Mouse (Mus musculus): ENCODE measurements around the gene Kmt2c.
A peak's percentile ranks its signal among the peaks of the same experiment; 100 is the strongest.

Gene Kmt2c

DNA sequence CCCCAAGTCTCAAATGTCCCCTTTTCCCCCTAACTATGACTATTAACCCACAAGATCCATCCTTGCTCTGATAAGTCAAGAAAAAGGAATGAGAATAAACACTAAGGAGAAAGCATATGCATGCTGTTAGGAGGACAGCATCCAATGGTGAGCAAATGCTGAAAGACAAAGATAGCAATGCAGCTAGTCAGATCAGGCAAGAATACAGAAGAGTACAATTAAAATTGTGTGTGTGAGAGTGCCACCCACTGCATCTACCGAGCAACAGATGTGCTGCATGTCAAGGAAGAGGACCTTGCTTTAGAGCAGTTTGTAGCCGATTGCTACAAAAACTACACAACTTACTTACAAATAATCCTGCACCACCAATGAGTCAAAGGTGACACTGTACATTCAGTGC, 145.1 kb downstream of the Kmt2c start:
- DNase-seq = no peak

DNA sequence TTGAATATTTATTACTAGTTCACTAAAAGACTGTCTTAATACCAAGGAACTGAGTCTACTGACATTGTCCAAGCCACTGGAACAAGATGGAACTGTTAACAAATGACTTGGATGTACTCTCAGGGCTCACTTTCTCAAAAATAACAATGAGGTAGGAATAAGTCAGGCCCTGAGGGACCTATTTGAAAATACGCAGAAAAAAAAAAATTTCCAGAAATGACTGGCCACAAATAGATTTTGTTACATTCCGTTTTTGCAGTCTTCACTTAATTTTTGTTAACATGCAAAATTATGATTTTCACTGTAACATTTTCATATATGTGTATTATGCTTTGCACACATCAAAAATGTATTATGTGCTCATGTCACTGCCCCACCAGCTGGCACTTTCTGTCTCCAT, 167.3 kb downstream of the Kmt2c start:
- no peak for DNase-seq

DNA sequence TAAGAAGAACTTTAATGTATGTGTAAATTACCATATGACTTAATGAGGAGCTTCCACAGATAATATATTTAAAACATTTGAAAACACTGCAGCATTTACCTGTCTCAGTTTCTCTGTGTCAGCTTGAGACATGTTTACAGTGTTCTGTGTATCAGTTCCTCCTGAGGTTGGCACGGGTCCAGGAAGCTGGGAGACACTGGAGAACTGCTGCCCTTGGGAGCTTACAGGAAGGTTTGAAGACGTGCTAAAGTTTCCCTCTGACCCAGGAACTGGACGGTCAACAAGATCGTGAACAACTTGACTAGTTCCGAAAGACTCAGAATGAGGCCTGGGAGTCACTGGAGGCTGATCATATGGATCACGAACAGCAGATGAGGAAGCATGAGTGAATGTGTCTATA, 184.7 kb downstream of the Kmt2c start:
- no peak for DNase-seq

DNA sequence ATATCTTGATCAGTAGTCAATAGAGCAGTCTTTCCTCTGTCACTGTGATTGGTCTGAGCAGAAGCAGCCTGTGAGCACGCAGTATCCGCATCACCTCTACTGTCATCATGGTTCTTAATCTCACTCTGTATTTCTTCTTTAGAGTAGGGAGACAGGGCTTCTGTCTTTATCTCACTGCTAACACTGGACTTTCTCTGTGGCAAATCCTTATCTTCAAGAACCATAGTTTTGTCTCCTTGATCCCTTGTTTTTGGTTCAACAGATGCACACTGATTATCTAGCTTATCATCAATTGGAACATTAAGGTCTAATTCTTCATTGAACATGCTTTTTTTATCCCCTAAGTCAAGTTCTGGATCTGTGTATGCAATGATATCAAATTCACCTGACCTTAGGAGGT, 188.4 kb downstream of the Kmt2c start:
- DNase-seq = no peak

DNA sequence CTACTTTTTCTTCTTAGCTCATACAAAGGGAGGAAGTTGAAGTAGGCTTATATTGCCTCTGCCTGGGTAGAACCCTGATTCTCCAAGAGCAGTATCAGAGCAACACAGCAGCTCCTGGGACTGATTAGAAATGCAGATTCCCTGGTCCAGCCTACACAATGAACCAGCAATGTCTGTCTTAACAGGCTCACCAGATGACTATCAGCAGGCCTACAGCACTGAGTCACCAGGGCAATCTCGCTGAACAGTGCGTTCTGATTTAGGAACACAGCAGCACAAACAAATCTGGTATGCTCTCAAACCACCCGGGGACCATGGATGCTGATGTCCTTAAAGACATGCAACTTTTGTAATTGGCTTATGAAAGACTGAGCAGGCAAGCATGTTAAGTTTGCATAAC, 201.8 kb downstream of the Kmt2c start:
- DNase-seq = no peak

DNA sequence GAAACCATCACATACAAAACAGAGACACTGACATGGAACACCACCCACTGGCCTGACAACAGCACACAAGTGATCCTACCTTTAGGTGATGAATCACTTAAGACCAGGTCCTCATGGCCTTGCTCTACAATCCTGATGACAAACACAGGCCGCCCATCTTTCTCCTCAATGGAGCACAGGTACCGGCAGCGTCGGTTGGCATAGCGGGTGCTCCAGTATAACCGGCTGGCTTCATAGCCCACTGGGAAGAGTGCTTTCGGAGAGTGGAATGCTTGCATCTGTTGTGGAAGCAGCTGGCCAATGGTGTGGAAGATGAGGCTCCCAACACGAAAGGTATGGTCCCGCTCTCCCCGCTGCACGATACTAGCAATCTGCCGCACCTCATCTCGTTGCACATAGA, 214.6 kb downstream of the Kmt2c start:
- no peak for DNase-seq

DNA sequence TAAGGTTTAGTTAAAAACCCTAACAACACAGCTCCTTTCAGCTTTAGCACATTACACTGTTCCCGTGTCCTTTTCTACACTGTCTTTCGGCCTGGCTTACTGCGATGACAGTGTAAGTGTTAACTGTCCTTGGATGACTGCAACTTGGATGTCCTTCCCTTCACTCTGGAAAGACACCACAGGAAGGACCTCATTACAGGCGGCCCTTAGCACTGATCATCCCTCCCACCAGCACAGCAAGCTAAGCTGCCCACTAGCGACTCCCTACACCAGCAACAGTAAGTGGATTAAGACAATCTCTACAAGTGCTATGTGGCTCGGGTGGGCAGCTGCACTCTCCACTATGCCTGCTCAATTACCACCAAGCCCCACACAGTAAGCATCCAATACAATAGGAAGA, 222.2 kb downstream of the Kmt2c start:
- DNase-seq = no peak

DNA sequence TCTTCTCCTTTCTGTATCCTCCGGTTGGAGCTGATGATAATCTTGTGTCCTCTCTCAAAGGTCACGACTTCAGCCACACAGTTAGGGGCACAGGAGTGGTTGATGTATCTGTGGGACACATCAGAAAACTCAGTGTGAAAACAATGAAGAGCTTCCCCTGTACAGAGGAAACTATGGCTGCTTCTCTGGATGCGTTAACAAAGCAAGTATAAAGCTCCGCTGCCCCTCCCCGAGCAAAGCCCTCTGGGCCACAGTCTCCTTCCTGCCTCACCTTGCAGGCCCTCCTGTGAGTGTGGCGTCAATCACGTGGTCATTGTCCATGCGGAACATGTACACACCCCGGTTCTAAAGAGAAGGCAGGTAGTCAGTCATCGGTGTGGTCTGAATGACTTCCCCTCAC, 223.0 kb downstream of the Kmt2c start:
- no peak for DNase-seq

DNA sequence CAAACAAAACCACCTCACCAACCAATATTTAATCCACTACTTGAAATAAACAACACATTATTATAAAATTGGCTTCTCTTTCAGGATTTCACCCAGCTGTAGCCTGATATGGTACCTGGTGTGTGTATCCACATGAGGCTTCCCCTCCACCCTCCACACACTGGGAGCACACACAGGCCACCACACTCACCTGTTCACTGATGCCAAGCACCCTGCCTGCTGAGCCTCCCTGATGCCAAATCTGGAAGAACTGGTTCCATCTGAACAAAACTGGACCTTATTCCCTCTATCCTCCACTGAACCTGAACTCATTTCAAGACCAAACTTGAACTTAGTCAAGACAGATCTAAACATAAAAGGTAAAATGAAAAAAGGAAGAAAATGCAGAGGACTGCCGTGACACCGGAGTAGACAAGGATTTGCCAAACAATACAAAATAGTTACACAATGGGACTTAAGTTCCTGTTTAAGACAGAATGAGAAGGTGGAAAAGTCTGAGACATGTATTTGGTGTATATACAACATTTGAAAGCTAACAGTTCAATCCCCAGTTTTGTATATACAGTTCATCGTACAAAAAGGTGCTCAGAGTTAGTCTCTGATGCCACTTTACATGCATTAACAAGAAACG, 230.2 kb downstream of the Kmt2c start:
- DNase-seq = peak; percentile 45

DNA sequence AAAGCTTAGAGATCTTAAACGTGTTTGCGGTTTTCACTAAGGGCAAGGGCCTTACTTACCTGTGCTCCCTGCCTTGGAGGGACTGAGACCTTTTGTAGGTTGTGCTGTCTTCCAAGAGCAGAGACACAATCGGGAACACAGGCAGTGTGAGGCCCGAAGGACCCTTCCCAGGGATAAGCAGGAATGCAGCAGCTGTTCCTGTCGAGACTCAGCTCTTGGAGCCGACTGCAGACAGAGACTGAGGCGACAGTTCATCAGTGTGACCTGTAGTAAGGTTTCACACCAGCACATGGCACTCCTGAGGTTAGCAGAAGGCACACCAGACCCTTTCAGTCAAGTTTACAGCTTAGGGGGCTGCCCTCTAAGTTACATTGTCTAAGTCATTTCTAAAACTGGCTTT, 236.3 kb downstream of the Kmt2c start:
- DNase-seq = no peak

DNA sequence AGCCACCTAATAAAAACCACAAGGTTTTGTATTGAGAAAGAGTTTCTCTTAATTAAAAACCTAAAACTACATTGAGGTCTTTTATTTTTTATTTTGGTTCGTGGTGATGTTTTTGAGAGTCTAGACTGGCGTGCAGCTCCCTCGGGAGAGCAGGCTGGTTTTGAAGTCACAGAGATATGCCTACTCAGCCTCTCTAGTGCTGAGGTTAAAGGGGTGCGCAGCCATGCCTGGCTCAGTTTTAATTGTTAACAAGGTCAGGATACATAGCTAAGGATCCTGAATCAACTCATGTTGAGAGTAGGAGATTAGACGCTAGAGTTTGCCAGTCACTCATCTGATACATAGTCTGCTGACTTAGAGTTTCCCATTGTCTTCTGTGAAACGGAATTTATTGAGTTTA, 237.1 kb downstream of the Kmt2c start:
- peak; percentile 49 for DNase-seq

DNA sequence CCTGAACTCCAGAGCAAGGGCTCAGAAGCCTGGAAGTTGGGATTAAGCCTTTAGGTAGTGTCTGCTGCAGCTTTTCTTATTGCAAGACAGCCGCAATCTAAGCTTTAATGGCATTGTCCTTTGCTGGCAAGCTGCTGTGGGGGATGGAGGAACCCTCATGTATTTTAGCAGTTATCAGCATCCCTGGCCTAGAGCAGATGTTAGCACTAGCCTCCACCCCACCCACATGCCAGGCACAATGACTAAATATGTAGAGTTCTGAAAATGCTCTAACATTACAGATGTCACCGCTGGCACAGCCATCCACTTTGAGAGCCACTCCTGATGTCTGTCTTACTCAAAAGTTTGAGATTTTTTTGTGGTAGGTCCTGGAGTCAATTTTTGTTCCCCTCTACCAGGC, 241.9 kb downstream of the Kmt2c start:
- no peak for DNase-seq

DNA sequence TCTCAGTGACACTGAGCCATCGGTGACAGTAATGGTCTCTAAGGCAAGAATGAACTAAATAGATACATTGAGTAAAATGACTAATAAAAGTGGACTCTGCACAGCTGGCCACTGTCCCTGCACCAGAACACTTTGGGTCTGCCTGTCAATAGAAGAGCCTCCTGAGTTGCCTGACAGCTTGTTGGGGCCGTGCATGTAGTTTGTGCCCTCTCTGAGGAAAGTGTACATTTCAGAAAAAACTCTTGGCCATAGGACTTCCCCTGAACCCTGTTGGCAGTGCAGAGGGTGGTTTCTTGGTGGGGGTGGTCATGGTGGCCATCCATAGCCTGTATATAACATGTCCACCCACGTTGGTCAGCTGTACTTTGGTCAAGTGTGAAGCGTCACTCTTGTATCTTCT, 244.1 kb downstream of the Kmt2c start:
- DNase-seq = no peak

DNA sequence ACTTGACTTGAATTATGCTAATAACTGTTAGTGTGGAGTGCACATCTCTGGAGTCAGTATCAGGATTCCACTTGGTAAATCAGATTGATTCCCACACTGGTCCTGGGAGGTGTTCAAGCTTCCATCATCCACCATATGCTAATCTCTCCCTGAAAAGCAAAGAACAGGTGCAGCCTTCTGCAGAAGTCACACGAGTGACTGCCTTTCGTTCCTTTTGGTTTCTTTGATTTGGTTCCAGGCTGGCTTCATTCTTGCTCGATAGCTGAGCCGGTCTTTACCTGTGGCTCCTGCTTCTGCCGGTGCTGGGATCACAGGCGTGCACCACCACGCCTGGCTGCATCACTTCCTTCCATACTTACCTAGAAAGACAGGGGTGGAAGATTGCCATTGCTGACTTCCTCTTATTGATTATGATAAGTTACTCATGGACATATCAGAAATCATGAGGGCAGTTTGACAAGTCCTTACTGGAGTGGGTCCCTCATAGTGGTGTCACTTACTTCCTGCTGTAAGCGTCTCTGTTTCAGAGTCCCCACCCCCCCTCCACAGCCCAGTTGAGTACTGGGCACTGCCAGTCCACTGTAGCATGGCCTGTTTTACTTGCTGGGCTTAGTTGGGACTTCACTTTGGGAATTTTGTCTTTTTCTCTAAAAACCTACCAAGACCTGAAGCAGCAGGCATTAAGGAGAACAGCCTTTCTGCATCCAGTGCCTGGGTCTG, 245.6 kb downstream of the Kmt2c start:
- no peak for DNase-seq

DNA sequence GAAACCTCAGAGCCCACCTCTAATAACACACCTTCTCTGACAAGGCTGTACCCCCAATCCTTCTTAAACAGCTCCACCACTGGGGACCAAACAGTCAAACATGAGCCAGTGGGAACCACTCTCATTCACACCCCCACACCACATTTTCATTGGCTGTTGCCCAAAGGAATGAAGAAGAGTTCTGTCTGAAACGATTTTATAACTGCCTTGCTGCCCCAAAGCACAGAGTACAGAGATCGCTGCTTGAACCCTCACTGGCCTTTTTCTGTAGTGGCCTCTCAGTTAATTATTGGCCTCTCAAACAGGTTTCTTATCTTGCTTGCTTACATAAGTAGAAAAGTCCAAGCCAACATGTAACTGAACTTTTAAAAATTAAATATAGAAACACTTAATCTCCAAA, 246.2 kb downstream of the Kmt2c start:
- DNase-seq = peak; percentile 85

DNA sequence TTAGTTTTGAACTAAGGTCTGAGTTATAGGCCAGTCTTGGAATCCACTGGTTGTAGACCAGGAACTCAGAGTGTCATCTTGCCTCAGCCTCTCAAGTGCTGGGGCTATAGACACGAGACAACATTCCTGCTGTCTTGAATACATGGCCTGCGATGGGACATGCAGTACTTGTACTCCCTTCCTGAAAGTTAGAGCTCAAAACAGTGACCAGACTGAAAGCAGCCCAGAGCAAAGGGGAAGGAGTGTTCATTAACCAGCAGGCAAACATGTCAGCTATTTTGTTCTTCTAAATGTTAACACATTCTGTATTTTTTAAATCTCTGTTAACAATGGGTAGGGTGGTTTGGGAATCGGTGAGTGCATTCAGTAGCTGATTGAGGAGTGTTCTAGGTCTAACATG, 251.5 kb downstream of the Kmt2c start:
- DNase-seq = peak; percentile 74

DNA sequence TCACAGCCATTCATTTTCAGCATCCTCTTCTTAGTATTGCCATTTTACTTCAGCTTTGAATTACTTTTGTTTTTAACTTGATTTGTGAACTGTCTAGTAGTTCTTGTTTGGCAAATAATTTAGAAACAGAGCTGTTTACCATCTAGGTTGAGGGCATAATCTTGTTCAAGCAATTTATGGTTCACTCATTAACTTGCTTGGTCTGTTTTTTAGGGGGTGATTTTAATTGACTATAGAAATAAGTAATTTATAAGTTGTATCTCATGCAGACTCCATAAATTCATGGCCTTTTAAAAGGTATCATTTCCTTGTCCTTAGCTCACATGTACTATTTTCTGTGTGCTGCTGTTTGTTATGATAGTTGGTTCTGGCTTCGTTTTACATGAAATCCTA, 252.1 kb downstream of the Kmt2c start:
- DNase-seq = no peak

DNA sequence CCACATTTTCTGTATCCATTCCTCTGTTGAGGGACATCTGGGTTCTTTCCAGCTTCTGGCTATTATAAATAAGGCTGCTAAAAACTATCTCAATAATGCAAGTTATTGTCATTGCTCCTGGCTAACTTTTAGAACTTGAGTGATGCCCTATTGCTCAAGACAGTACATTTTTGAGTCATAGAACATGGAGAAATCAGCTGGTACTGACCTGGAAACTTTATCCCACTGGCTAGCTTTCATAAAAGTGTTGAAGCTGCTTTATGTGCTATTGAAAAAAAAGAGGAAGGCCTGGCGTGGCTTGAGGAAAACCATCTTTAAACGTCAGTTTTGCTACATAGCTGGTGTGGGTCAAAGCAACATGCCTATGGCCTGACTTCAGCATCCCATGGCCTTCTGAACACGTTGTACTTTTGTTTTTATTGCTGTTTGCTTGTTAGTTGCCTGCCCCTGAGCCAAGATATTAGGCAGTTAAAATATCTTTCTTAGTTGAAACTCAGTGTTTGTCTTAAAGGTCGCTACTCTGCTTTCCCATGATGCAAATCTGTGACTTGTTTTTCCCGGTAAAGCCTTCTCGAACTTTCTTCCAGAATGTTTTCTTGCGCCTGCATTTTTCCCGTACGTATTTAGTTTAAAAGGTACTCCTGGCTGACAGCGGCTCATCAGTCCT, 252.6 kb downstream of the Kmt2c start:
- DNase-seq = no peak

DNA sequence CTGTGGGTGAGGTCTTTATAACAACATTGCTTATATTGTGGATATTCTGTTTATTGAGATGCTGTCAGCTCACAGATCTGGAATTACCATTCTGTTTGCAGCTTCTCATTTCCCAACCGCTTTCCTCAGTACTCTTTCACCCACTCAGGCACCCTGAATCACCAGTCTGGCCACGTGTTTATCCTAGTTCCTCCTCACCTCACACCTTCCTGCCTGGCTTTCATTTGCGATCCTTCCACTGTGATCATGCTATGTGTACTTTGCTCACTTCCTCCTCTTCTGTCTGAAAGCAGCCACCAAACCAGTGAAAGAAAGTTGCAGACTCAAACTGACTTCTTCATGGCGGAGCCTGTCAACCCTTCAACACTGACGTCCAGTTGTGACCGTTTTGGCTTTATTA, 255.5 kb downstream of the Kmt2c start:
- DNase-seq = peak; percentile 70

DNA sequence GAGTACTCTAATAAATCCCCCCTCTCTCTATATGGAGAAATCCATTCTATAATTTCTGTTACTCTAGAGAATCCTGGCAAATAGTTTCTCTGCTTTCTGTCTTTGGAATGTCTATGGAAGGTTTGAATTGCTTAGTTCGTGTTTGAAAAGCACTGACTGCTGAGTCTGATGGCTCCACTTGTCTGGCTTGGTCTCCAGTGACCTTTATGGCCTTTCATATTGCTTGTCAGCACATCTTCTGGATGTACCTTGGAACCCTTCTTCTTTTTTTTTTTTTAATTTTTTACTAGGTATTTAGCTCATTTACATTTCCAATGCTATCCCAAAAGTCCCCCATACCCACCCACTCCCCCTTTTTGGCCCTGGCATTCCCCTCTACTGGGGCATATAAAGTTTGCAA, 274.2 kb downstream of the Kmt2c start:
- peak; percentile 58 for DNase-seq

DNA sequence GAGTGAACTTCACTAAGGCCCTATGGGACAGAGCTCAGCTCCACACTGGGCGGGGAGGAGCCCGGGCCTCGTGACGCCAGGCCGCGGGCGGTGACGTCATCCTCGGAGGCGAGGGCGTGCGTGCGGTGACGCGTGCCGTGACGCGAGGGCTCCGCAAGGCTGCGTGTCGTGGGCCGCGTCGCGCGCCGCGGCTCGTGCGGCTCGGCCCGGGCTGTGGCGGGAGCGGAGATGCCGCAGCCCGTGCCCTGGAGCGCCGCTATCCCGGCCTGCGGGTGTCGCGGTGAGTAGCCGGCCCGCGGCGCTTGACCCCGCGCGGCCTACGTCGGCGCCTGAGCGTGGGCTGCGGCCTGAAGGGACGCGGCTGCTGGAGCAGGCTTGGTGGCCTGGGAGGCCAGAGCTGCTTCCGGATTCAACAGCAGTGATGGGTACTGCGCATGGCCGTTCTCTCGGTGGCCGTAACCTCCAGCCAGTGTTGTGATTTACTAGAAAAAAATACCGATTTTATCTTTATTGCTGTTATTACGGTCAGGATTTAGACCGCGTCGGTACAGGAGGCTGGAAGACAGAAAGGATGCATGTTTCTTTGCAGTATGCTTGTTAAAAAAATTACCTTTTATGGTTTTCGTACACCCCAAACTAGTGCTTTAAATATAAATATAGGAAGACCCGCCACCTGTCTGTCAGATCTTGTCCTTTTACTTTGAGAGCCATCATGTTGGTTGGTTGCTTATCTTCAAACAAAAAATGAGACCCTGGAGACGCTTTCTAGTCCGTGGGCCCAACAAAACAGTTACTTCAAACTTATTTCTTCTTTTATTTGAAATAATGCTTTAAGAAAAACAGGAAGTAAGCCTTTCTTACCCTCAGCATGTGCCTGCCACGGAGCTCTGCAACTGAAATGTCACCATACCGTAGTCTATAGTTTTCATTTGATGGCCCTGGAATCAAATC, 275.6 kb downstream of the Kmt2c start, which contains the start of gene E130116L18Rik:
E130116L18Rik (minus strand) TSS at position 402 of the 951 bp plus-strand sequence.
- peak; percentile 83 for DNase-seq
